14 mouse cellular contexts compared by ENCODE assay signal in the genomic region with DNA sequence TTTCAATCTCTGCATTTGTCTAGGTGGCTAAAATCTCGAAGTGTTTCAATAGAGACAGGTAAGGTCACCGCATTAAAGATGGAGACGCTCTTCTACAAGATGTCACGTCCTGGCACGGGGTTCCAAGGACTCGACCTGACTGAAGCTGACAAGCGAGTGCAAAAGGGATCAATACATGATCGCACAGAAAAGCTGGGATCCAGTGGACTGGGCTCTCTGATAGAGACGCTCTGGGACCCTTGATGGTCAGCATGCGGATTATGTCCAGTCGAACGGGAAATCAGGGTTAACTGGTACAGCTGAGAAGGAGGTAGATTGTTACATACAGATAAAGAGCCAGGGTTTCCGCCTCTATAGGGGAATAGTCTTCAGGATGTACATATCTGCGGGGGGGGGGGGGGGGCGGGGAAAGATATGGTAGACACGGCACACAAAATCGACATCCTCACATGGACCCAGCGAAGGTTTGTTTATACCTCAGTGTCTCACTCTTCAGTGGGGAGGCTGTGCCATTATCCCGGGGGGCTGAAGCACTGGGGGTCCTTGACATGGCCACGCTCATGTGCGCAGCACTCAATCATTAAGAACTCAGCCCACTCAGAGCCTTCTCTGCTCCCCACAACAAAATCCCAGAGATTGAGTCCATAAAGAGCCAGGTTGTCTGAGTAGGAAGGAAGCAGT. TPM values are rescaled to one million over a fixed set of nuclear protein-coding genes. Genes with fewer than 3 reads are reported as not detected.
A peak's percentile ranks its signal among the peaks of the same experiment; 100 is the strongest.
DNase-seq lines count a peak whose midpoint lies in the region; ATAC-seq and TF ChIP-seq lines count a peak whose summit lies in the region.
"Had no signal": no experiment of that assay in that cellular context is flagged by ENCODE, and none has a peak within 500 bp of the region (broad histone marks: within the 10 kb centered on the region; RNA-seq: fewer than 3 reads in every experiment).

No protein-coding gene starts in this region.

- H3K36me3 ChIP-seq in forebrain, postnatal 0 days (ENCODE audit: insufficient read depth): no peaks in the 10 kb centered on the region
- no peaks in the 10 kb centered on the region for H3K36me3 ChIP-seq in midbrain, embryonic 11.5 days (ENCODE audit: control insufficient read depth, insufficient read depth, low read length)
- H3K36me3 ChIP-seq: embryonic facial prominence, embryonic 10.5 days; limb, embryonic 10.5 days had no signal

- WGBS in forebrain, postnatal 0 days: 68% methylated on average over 21 of the region's 21 CpGs
- WGBS in midbrain, embryonic 11.5 days: 51% methylated on average over 21 of the region's 21 CpGs

- peak overlapping the region; percentile 31 for H3K9ac ChIP-seq in forebrain, postnatal 0 days
- peak overlapping the region; percentile 34; the same call in 1 of the 2 replicates for H3K9ac ChIP-seq in midbrain, embryonic 11.5 days (ENCODE audit: low read length)

- H3K4me1 ChIP-seq in forebrain, postnatal 0 days (ENCODE audit: insufficient read depth): no peaks in the 10 kb centered on the region
- peaks cover 2% of the 10 kb centered on the region; the same call in 1 of the 2 replicates for H3K4me1 ChIP-seq in midbrain, embryonic 11.5 days (ENCODE audit: control insufficient read depth, insufficient read depth, low read length)

- no peak for ATAC-seq in forebrain, postnatal 0 days
- peak; percentile 68 for ATAC-seq in midbrain, embryonic 11.5 days (ENCODE audit: low FRiP score)

- no peak for TF ChIP-seq CTCF in layer of hippocampus, adult 2 months (conservative IDR thresholded peaks at IDR 0.05)
- TF ChIP-seq CTCF in forebrain, postnatal 0 days (IDR thresholded peaks at IDR 0.05; ENCODE audit: low read depth): no peak

- H3K27ac ChIP-seq in layer of hippocampus, adult 2 months: no peak overlapping the region
- H3K27ac ChIP-seq in forebrain, postnatal 0 days (ENCODE audit: low read depth, low read length): no peak overlapping the region
- H3K27ac ChIP-seq in midbrain, embryonic 11.5 days (ENCODE audit: low read depth, low read length): no peak overlapping the region
- H3K27ac ChIP-seq: embryonic facial prominence, embryonic 10.5 days; heart, adult 2 months; limb, embryonic 10.5 days had no signal

- peak overlapping the region; percentile 32 for H3K4me3 ChIP-seq in layer of hippocampus, adult 2 months
- H3K4me3 ChIP-seq in forebrain, postnatal 0 days (ENCODE audit: low read depth, low read length): peak overlapping the region; percentile 16
- H3K4me3 ChIP-seq in midbrain, embryonic 11.5 days (ENCODE audit: low read depth, low read length): peak overlapping the region; percentile 22
- H3K4me3 ChIP-seq: embryonic facial prominence, embryonic 10.5 days; heart, adult 2 months; limb, embryonic 10.5 days had no signal

- no peaks in the 10 kb centered on the region for H3K27me3 ChIP-seq in forebrain, postnatal 0 days (ENCODE audit: insufficient read depth, low read length)
- no peaks in the 10 kb centered on the region for H3K27me3 ChIP-seq in midbrain, embryonic 11.5 days (ENCODE audit: control insufficient read depth, insufficient read depth, low read length)
- H3K27me3 ChIP-seq: megakaryocyte, embryonic 14.5 days had no signal

- peak overlapping the region; percentile 45 for H3K4me2 ChIP-seq in forebrain, postnatal 0 days (ENCODE audit: low read depth)
- H3K4me2 ChIP-seq in midbrain, embryonic 11.5 days: peak overlapping the region; percentile 38

- no peak for DNase-seq in layer of hippocampus, adult 2 months (ENCODE audit: low spot score in 2 of 2)
- DNase-seq in layer of hippocampus, postnatal 10 days (ENCODE audit: low spot score in 2 of 2): no peak
- DNase-seq in forebrain, postnatal 0 days: no peak
- DNase-seq in midbrain, embryonic 11.5 days (ENCODE audit: low spot score, missing footprints): no peak
- DNase-seq in thymus, postnatal 36 days: no peak
- no peak for DNase-seq in liver
- no peak for DNase-seq in spleen, adult 12 weeks (ENCODE audit: low spot score)
- DNase-seq: adrenal gland, adult 8-10 months; heart, adult 2 months; kidney, adult 2 months; lung, adult 18-20 months had no signal

- no peaks in the 10 kb centered on the region for H3K9me3 ChIP-seq in forebrain, postnatal 0 days (ENCODE audit: low read length)
- H3K9me3 ChIP-seq in midbrain, embryonic 11.5 days (ENCODE audit: control insufficient read depth, low read length): no peaks in the 10 kb centered on the region
- H3K9me3 ChIP-seq: embryonic facial prominence, embryonic 10.5 days; limb, embryonic 10.5 days had no signal

RNA-seq across cellular contexts. Expression of a gene that starts 24.3 kb away (rescaled TPM):
- 10 to 100 TPM; 40.4 to 40.5 TPM for total RNA-seq in layer of hippocampus, adult 2 months (2021)
- total RNA-seq in layer of hippocampus, postnatal 10 days (2021): 10 to 100 TPM; 46.5 to 51.1 TPM
- total RNA-seq in forebrain, postnatal 0 days (2014; rRNA removed): 40.5 and 44.0 TPM in 2 replicates
- 48.4 and 49.3 TPM in 2 replicates for polyA plus RNA-seq in forebrain, postnatal 0 days (2015; fragmentation: Nextera tagmentation; extraction: Ambion mirVana)
- polyA plus RNA-seq in midbrain, embryonic 11.5 days (2014; fragmentation: Nextera tagmentation; extraction: Ambion mirVana): 35.2 and 42.0 TPM in 2 replicates
